Mouse (Mus musculus) testis, postnatal 10 days (tissue): ENCODE data around the gene Ddost.

Source experiments
- DNase-seq: peaks from one replicate; pipeline ENCODE4 v3.0.0; 2021; ENCODE audit warnings: low spot score

Gene Ddost

DNA sequence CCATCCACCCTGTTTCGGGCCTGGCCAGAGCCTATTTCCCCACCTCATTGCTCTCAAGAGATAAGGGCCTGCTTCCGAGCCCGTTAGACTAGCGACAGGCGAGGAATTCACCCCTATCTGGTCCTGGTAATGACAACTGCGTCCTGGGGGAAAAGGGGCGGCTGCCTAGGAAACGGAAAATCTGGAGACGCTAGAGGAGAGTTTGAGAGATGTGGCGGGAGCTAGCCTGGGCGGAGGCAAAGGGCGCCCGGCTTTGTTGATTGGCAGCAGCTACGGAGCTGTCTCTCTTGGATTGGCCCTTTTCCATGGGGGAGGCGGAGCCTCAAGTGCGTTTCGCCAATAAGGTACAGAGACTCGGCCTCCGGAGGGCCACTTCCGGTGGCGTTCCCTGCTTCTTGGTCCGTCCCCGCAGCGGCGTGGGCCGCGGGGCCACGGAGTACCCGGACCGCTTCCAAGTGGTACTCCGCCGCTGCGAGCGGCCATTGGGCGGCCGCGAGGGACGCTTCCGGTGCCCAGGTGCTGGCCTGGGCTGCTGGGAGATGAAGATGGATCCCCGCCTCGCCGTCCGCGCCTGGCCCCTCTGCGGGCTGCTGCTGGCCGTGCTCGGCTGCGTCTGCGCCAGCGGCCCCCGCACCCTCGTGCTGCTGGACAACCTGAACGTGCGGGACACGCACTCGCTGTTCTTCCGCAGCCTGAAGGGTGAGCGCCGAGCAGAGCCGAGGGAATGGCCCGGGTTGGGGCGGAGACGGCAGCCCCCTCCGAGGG is at the start of gene Ddost:
Gene Ddost, plus strand, starts transcription at position 391 of the 765 bp plus-strand sequence.
- peak; percentile 98 for DNase-seq

- no peak for DNase-seq
These were observed 47.3 kb upstream of the Ddost start for GRCm38 (mm10) chr4:138257116-138257687.

- no peak for DNase-seq
These were observed 45.9 kb upstream of the Ddost start for GRCm38 (mm10) chr4:138258663-138259062.

GRCm38 (mm10) chr4:138259482-138259881 is 45.0 kb upstream of the Ddost start:
- no peak for DNase-seq

DNA sequence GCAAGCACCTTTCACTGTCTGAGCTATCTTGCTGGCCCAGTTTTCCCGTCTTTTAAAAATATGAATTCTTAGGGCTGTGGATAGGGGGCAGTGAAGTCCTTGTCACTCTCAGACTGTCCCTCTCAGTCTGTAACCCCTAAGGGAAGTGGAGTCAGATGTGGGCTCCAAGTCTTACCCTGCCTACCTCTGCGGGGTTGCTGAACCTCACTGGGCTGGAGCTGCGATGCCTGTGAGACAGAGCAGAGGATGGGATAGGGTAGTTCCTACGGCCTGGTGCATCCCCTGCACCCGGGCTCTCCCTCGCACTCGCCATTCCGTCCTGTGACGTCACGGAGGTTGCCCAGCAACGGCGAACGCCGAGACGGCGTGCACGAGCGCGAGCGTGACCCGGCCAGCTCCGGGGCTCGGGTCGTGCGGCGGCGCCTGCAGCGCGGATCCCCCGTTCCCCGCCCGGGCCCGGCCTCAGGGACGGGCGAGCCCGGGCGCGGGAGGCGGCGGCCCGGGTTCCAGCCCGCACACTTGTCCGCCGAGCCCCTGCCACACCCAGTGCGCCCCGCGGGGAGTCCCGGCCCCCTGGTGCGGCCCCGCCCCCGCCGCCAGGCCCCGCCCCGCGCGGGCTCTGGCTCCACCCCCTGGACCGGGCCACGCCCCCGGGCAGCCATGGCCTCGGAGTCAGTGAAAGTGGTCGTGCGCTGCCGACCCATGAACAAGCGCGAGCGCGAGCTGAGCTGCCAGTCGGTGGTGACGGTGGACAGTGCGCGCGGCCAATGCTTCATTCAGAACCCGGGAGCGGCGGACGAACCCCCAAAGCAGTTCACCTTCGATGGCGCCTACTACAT is 42.5 kb upstream of the Ddost start:
- DNase-seq: peak; percentile 96

DNA sequence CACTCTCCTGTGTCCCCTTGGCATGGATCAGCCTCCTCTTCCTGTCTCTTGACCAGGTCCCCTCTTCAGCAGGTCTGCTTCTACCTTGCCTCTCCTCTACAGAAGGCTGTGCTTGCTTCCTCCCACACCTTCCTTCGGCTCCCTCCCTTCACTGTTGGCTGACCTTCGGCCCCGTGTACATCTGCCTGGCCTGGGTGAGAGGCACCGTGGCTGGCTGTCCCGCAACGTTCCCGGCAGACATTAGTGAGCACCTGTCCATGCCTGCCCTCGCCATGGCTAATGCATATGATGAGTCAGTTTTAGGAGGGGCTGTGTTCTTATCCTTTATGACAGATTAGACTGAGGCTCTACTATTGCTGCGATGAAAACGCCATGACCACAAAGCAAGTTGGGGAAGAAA is 36.7 kb upstream of the Ddost start:
- DNase-seq: no peak

GRCm38 (mm10) chr4:138272011-138272997 is 32.2 kb upstream of the Ddost start:
- DNase-seq: no peak

DNA sequence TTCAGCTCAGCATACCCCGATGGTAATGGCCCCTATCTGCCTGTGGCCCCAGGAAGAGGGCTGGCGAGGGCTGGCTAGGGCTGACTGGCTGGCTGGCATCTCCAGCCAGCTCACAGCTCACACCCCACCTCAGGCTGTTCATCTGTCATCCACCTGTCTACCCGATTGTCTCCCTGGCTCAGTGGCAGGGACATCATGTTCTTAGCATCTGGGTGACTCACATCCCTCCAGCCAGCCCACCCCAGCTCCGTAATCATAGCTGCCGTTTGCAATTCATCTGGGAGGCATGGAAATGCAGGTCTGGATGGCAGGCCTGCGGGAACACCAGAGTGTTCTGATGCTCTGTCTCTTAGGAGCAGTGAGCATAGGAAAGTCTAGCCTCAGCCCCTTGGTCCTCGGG is 26.2 kb upstream of the Ddost start:
- no peak for DNase-seq

GRCm38 (mm10) chr4:138282834-138283233 is 21.7 kb upstream of the Ddost start:
- DNase-seq: peak; percentile 67

GRCm38 (mm10) chr4:138286411-138286810 is 18.1 kb upstream of the Ddost start:
- DNase-seq: no peak

DNA sequence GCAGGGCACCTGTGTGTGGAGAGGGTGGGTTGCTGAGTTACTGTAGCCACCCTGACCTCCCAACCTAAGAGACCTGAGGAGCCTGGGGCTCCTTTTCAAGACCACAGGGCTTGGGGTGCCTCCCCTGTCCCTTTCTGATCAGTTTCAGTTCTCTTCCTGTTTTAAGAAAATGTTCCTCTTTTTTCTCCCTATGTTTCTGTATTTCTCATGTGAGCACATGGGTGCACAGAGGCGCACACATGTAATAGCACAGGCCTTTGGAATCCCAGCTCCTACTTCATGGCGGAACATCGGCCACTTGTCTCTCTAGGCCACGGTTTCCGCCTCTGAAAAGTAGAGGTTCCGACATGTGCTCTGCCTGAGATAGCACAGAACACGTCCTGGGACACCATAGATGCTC is 15.8 kb upstream of the Ddost start:
- DNase-seq: no peak

DNA sequence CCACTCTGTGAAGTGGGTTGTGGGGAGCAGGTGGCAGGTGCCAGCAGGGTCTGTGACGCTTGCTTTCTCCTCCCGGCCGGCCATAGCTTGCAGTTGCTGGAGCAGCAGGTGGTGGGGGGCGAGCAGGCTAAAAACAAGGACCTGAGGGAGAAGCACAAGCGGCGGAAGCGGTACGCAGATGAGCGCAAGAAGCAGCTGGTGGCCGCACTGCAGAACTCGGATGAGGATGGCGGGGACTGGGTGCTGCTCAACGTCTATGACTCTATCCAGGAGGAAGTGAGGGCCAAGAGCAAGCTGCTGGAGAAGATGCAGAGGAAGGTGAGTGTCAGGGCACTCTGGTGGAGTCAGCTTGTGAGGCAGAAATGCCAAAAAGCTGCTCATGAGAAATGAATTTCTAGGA is 12.5 kb upstream of the Ddost start:
- DNase-seq: no peak

- DNase-seq: no peak
These were observed 11.1 kb upstream of the Ddost start for GRCm38 (mm10) chr4:138293261-138293948.

- DNase-seq: no peak
These were observed 10.5 kb upstream of the Ddost start for GRCm38 (mm10) chr4:138293949-138294550.

DNA sequence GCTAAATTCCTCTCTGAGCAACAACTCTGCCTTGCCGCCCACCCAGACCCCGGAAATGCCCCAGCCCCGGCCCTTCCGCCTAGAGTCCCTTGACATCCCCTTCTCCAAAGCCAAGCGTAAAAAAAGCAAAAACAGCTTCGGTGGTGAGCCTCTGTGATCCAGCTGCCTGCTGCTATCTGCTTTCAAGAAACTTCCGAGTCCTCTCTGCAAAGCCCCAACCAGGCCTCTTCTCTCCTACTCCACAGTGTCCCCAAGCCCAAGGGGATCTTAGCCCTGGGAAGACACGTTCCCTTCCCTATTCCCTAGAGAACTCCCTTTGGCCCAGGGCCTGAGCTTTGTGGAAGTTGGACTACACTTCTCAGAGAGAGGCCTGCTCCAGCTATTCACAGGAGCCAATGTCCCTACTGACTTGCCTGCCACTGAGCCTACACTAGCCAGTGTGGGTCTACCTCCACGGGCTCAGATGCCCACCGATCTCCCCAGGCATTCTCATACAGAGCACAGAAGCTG is 3.2 kb upstream of the Ddost start:
- no peak for DNase-seq

DNA sequence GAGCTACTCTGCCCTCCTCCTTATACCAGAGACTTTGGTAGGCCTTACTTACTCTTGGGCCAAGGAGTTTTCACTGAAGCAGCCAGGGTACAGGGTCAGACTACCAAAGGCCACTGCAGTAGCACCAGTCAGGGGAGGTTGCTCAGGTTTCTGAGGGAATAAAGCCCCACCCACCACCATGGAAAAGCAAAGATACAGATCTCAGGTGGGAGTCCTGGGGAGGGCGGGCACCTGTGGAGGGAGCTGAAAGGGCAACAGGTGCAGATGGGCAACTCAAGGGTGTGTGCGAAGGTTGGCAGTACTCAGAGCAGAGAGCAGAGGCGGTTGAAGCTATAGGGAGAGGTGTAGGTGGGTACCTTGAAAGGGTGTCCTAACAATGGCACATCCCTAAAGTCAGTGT is 1.5 kb upstream of the Ddost start:
- DNase-seq: no peak

- no peak for DNase-seq
These were observed 788 bp upstream of the Ddost start for GRCm38 (mm10) chr4:138303742-138304141.

- DNase-seq: no peak
These were observed 2.5 kb downstream of the Ddost start for GRCm38 (mm10) chr4:138307025-138307424.

GRCm38 (mm10) chr4:138307739-138308138 is 3.2 kb downstream of the Ddost start:
- DNase-seq: no peak

GRCm38 (mm10) chr4:138310311-138310910 is 5.9 kb downstream of the Ddost start:
- DNase-seq: no peak
